Mouse (Mus musculus): ENCODE results near the gene Polr3h. TPM values are rescaled to one million over a fixed set of nuclear protein-coding genes. Genes with fewer than 3 reads are reported as not detected.

The Polr3h gene
- polyA plus RNA-seq, 1 experiment, result 164 TPM

- Histone ChIP-seq H3K79me3 (ENCODE audit: low read depth) (peaks cover 9% of the 10 kb centered on the region), H3K79me2 (ENCODE audit: control insufficient read depth, insufficient read depth) (peaks cover 22% of the 10 kb centered on the region), H3K4me3 (ENCODE audit: insufficient read depth, poor library complexity, severe bottlenecking) (no peak overlapping the region), H3ac (ENCODE audit: control insufficient read depth, insufficient read length, low read depth) (no peak overlapping the region), H3K36me3 (ENCODE audit: control insufficient read depth, insufficient read depth) (peaks cover 89% of the 10 kb centered on the region), H3K27me3 (ENCODE audit: control insufficient read depth, insufficient read depth, insufficient read length) (no peaks in the 10 kb centered on the region)
- TF ChIP-seq MYOG (IDR thresholded peaks at IDR 0.05; ENCODE audit: control insufficient read depth, extremely low read depth, insufficient read length) (no peak), USF1 (IDR thresholded peaks at IDR 0.05; ENCODE audit: low read depth) (no peak), FOSL1 (IDR thresholded peaks at IDR 0.05; ENCODE audit: insufficient read depth, low read length, poor library complexity, severe bottlenecking) (no peak), MYOD1 (IDR thresholded peaks at IDR 0.05; ENCODE audit: control insufficient read depth, insufficient read length, low read depth) (no peak), CTCF (IDR thresholded peaks at IDR 0.05; ENCODE audit: control insufficient read depth, insufficient read depth, insufficient read length) (no peak), CEBPB (IDR thresholded peaks at IDR 0.05; ENCODE audit: low read depth) (no peak), MAX (IDR thresholded peaks at IDR 0.05) (no peak)
Observed at GRCm38 (mm10) chr15:81891822-81892580, 34.0 kb downstream of the Polr3h start.

DNA sequence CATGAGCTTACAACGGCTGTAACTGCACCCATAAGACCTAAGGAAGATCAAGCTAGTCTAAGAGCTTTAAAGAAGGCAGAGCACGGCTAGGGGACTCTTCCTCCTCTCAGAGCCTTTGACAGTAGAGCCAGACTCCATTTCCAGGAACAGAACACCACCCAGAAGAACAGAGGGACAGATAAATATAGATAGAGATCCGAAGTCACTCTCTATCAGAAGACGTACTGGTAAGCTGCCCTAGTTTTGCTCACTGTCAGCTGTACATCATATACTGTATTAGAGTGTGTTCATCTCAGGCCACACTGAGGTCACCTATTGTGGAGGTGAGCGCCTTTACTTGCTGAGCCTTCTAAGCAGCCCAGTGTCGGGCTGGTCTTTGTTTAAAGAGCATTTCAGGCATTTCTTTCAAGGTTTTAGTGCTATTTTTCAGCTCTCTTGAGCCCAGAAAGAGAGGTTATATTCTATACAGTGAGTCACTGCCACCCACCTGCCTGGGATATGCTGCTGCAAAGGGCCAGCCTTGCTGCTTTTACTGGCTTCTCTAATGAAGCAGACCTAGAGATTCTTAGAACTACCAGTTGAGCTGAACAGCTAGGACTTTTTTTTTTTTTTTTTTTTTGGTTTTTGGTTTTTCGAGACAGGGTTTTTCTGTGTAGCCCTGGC lies 34.8 kb downstream of the Polr3h start:
- TF ChIP-seq MYOD1 (IDR thresholded peaks at IDR 0.05; ENCODE audit: control insufficient read depth, insufficient read length, low read depth) (no peak), MYOG (IDR thresholded peaks at IDR 0.05; ENCODE audit: control insufficient read depth, extremely low read depth, insufficient read length) (no peak), CEBPB (IDR thresholded peaks at IDR 0.05; ENCODE audit: low read depth) (no peak), CTCF (IDR thresholded peaks at IDR 0.05; ENCODE audit: control insufficient read depth, insufficient read depth, insufficient read length) (no peak), USF1 (IDR thresholded peaks at IDR 0.05; ENCODE audit: low read depth) (no peak), FOSL1 (IDR thresholded peaks at IDR 0.05; ENCODE audit: insufficient read depth, low read length, poor library complexity, severe bottlenecking) (no peak), MAX (IDR thresholded peaks at IDR 0.05) (no peak)
- Histone ChIP-seq H3K27me3 (ENCODE audit: control insufficient read depth, insufficient read depth, insufficient read length) (no peaks in the 10 kb centered on the region), H3ac (ENCODE audit: control insufficient read depth, insufficient read length, low read depth) (no peak overlapping the region), H3K79me2 (ENCODE audit: control insufficient read depth, insufficient read depth) (peaks cover 29% of the 10 kb centered on the region), H3K4me3 (ENCODE audit: insufficient read depth, poor library complexity, severe bottlenecking) (no peak overlapping the region), H3K36me3 (ENCODE audit: control insufficient read depth, insufficient read depth) (peaks cover 88% of the 10 kb centered on the region), H3K79me3 (ENCODE audit: low read depth) (peaks cover 15% of the 10 kb centered on the region)

DNA sequence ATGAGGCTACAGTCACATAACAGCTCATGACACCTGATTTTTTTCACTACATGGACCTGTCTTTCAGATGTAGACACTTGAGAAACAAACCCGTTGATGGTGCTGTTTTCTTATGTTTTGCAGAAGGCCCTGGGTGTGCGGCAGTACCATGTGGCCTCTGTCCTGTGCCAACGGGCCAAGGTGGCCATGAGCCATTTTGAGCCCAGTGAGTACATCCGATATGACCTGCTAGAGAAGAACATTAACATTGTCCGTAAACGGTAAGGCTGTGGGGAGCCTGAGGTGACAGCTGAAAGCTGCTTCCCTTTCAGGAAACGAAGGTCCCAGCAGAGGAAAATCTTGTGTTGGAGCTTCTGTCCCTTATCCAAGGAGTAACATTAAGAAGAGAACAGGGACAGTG lies 36.9 kb downstream of the Polr3h start:
- Histone ChIP-seq H3K36me3 (ENCODE audit: control insufficient read depth, insufficient read depth) (peaks cover 76% of the 10 kb centered on the region), H3K27me3 (ENCODE audit: control insufficient read depth, insufficient read depth, insufficient read length) (no peaks in the 10 kb centered on the region), H3K79me2 (ENCODE audit: control insufficient read depth, insufficient read depth) (peaks cover 50% of the 10 kb centered on the region), H3K79me3 (ENCODE audit: low read depth) (peaks cover 35% of the 10 kb centered on the region), H3K4me3 (ENCODE audit: insufficient read depth, poor library complexity, severe bottlenecking) (no peak overlapping the region), H3ac (ENCODE audit: control insufficient read depth, insufficient read length, low read depth) (no peak overlapping the region)
- TF ChIP-seq MAX (IDR thresholded peaks at IDR 0.05) (no peak), CTCF (IDR thresholded peaks at IDR 0.05; ENCODE audit: control insufficient read depth, insufficient read depth, insufficient read length) (no peak), MYOG (IDR thresholded peaks at IDR 0.05; ENCODE audit: control insufficient read depth, extremely low read depth, insufficient read length) (no peak), MYOD1 (IDR thresholded peaks at IDR 0.05; ENCODE audit: control insufficient read depth, insufficient read length, low read depth) (no peak), FOSL1 (IDR thresholded peaks at IDR 0.05; ENCODE audit: insufficient read depth, low read length, poor library complexity, severe bottlenecking) (no peak), USF1 (IDR thresholded peaks at IDR 0.05; ENCODE audit: low read depth) (no peak), CEBPB (IDR thresholded peaks at IDR 0.05; ENCODE audit: low read depth) (no peak)

- H3K4me3 ChIP-seq (ENCODE audit: insufficient read depth, poor library complexity, severe bottlenecking), result no peak overlapping the region
- H3K79me2 ChIP-seq (ENCODE audit: control insufficient read depth, insufficient read depth), result peaks cover 72% of the 10 kb centered on the region
- H3ac ChIP-seq (ENCODE audit: control insufficient read depth, insufficient read length, low read depth), result no peak overlapping the region
- TF ChIP-seq CTCF (IDR thresholded peaks at IDR 0.05; ENCODE audit: control insufficient read depth, insufficient read depth, insufficient read length) (no peak), FOSL1 (IDR thresholded peaks at IDR 0.05; ENCODE audit: insufficient read depth, low read length, poor library complexity, severe bottlenecking) (no peak), USF1 (IDR thresholded peaks at IDR 0.05; ENCODE audit: low read depth) (no peak)
- no peaks in the 10 kb centered on the region for H3K27me3 ChIP-seq (ENCODE audit: control insufficient read depth, insufficient read depth, insufficient read length)
- peaks cover 63% of the 10 kb centered on the region for H3K36me3 ChIP-seq (ENCODE audit: control insufficient read depth, insufficient read depth)
- H3K79me3 ChIP-seq (ENCODE audit: low read depth), result peaks cover 55% of the 10 kb centered on the region
Observed at GRCm38 (mm10) chr15:81886795-81887550, 39.1 kb downstream of the Polr3h start.

- Histone ChIP-seq H3K4me3 (ENCODE audit: insufficient read depth, poor library complexity, severe bottlenecking) (no peak overlapping the region), H3K79me3 (ENCODE audit: low read depth) (peaks cover 70% of the 10 kb centered on the region), H3K79me2 (ENCODE audit: control insufficient read depth, insufficient read depth) (peaks cover 87% of the 10 kb centered on the region), H3K27me3 (ENCODE audit: control insufficient read depth, insufficient read depth, insufficient read length) (no peaks in the 10 kb centered on the region), H3K36me3 (ENCODE audit: control insufficient read depth, insufficient read depth) (peaks cover 48% of the 10 kb centered on the region), H3ac (ENCODE audit: control insufficient read depth, insufficient read length, low read depth) (no peak overlapping the region)
- TF ChIP-seq CTCF (IDR thresholded peaks at IDR 0.05; ENCODE audit: control insufficient read depth, insufficient read depth, insufficient read length) (no peak), MYOG (IDR thresholded peaks at IDR 0.05; ENCODE audit: control insufficient read depth, extremely low read depth, insufficient read length) (no peak), MYOD1 (IDR thresholded peaks at IDR 0.05; ENCODE audit: control insufficient read depth, insufficient read length, low read depth) (no peak), USF1 (IDR thresholded peaks at IDR 0.05; ENCODE audit: low read depth) (no peak), CEBPB (IDR thresholded peaks at IDR 0.05; ENCODE audit: low read depth) (no peak), FOSL1 (IDR thresholded peaks at IDR 0.05; ENCODE audit: insufficient read depth, low read length, poor library complexity, severe bottlenecking) (no peak), MAX (IDR thresholded peaks at IDR 0.05) (no peak)
Observed at GRCm38 (mm10) chr15:81885418-81885934, 40.6 kb downstream of the Polr3h start.
